Mouse (Mus musculus): ENCODE data around the gene Slc22a8.

DNA sequence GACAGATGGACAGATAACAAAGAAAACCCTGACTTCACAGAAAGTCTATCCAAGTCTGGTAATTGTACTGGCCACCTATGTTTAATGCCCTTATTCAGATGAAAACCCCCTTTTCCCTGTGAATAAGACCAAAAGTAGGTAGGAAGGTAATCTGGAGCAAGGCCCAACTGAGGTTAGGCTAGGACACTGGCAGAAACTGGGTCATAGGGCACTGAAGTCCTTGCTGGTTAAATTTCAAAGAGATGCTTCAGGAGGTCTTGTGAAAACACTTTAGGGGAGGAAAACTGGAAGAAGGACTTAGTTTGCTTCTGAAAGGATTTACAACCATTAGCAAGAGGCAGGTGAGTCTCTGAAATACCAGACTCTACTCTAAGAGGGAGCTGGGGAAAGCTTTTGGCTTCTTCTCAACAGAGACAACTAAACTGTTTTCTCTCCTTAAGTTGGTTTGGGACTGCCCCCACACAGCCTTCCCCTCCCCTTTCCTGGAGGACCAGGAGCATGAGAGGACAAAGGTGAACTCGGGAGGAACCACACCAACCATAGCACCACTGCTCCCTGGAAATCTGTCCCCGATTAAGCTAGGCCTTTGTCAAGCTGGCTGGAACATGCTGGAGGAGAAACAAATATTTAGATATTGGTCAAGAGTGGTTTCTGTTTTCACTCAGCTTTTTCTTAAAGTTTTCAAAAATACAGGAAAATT lies 20.6 kb upstream of the Slc22a8 start:
- TF ChIP-seq CTCF (IDR thresholded peaks at IDR 0.05; ENCODE audit: insufficient read depth, low read depth, low read length) (no peak), POLR2A (IDR thresholded peaks at IDR 0.05; ENCODE audit: insufficient read depth, low read depth, low read length) (no peak)
